Mouse (Mus musculus) MEL (cell line): ENCODE data around the gene Ckap4. TPM values are rescaled to one million over a fixed set of nuclear protein-coding genes. Genes with fewer than 3 reads are reported as not detected.

Source experiments
- DNase-seq: peaks from one replicate; pipeline ENCODE4 v3.0.0; 2011; ENCODE audit warnings: low read depth, low spot score
- H3K27ac ChIP-seq: 2 replicates; pipeline ENCODE4 v1.5.1; 2012; ENCODE audit warnings: low read depth, mild to moderate bottlenecking, control low read depth, low read length, moderate library complexity; ENCODE audit not compliant: control insufficient read depth
- H3K27me3 ChIP-seq, 2 experiments: fragments of 150-350 bp in 1 of 2; sonication (generic) in 1 of 2; 2 replicates each; pipeline ENCODE4 v1.6.1; 2012; ENCODE audit warnings: low read length in 2 of 2, mild to moderate bottlenecking in 2 of 2, improper control_type of control experiment in 1 of 2, moderate library complexity in 1 of 2; ENCODE audit not compliant: insufficient read depth in 2 of 2, control insufficient read depth in 1 of 2
- H3K36me3 ChIP-seq, 2 experiments: 2 replicates each; pipeline ENCODE4 v1.6.1; 2012 to 2014; ENCODE audit warnings: low read length in 2 of 2, improper control_type of control experiment in 1 of 2, inconsistent platforms in 1 of 2, mild to moderate bottlenecking in 1 of 2; ENCODE audit not compliant: insufficient read depth in 2 of 2, control insufficient read depth in 1 of 2
- H3K4me1 ChIP-seq, 2 experiments: fragments of 150-350 bp in 1 of 2; sonication (generic) in 1 of 2; 2 replicates each; pipeline ENCODE4 v1.6.1; 2012; ENCODE audit warnings: low read length in 2 of 2, improper control_type of control experiment in 1 of 2, mild to moderate bottlenecking in 1 of 2; ENCODE audit not compliant: insufficient read depth in 2 of 2, control insufficient read depth in 1 of 2
- H3K4me3 ChIP-seq, 2 experiments: fragments of 150-350 bp in 1 of 2; sonication (generic) in 1 of 2; 2 replicates each; pipeline ENCODE4 v1.5.1; 2012; ENCODE audit warnings: low read depth in 2 of 2, low read length in 2 of 2, mild to moderate bottlenecking in 2 of 2, moderate library complexity in 2 of 2, control low read depth in 1 of 2, improper control_type of control experiment in 1 of 2; ENCODE audit not compliant: control insufficient read depth in 1 of 2, insufficient read depth in 1 of 2
- H3K79me2 ChIP-seq: 2 replicates; pipeline ENCODE4 v1.6.1; 2012; ENCODE audit warnings: mild to moderate bottlenecking, low read length, moderate library complexity; ENCODE audit not compliant: control insufficient read depth, poor library complexity, insufficient read depth
- H3K9ac ChIP-seq: 2 replicates; pipeline ENCODE4 v1.6.1; 2012; ENCODE audit warnings: low read depth, mild to moderate bottlenecking, control low read depth, low read length, moderate library complexity; ENCODE audit not compliant: control insufficient read depth, poor library complexity, severe bottlenecking
- H3K9me3 ChIP-seq: fragments of 150-350 bp; sonication (generic); replicated peaks from 2 replicates; pipeline ENCODE4 v1.6.1; 2012; ENCODE audit warnings: mild to moderate bottlenecking, low read length, improper control_type of control experiment, moderate library complexity; ENCODE audit not compliant: insufficient read depth
- CHD1 ChIP-seq: IDR thresholded peaks from 2 replicates; pipeline ENCODE4 v1.6.1; 2012; ENCODE audit warnings: low read depth, mild to moderate bottlenecking, inconsistent platforms, low read length, improper control_type of control experiment
- CTCF ChIP-seq, 3 experiments: IDR thresholded peaks in 2 of 3; conservative IDR thresholded peaks in 1 of 3; 2 replicates each; pipeline ENCODE4 v1.5.1; 2011 to 2012; ENCODE audit warnings: low read length in 3 of 3, low read depth in 2 of 3, mild to moderate bottlenecking in 2 of 3, improper control_type of control experiment in 1 of 3, inconsistent platforms in 1 of 3, mixed read lengths in 1 of 3, moderate library complexity in 1 of 3; ENCODE audit not compliant: control insufficient read depth in 1 of 3, insufficient read depth in 1 of 3, poor library complexity in 1 of 3, severe bottlenecking in 1 of 3
- E2F4 ChIP-seq: IDR thresholded peaks from 2 replicates; pipeline ENCODE4 v1.6.1; 2011; ENCODE audit warnings: low read depth, low read length, improper control_type of control experiment, borderline replicate concordance
- ELF1 ChIP-seq: IDR thresholded peaks from 2 replicates; pipeline ENCODE4 v1.6.1; 2014; ENCODE audit warnings: low read depth, mild to moderate bottlenecking, inconsistent platforms, low read length, improper control_type of control experiment, moderate library complexity
- EP300 ChIP-seq, 2 experiments: IDR thresholded peaks; 2 replicates each; pipeline ENCODE4 v1.6.1; 2011; ENCODE audit warnings: improper control_type of control experiment in 2 of 2, low read length in 2 of 2, low read depth in 1 of 2, mild to moderate bottlenecking in 1 of 2
- ETS1 ChIP-seq: IDR thresholded peaks from 2 replicates; pipeline ENCODE4 v1.6.1; 2012; ENCODE audit warnings: low read depth, mild to moderate bottlenecking, inconsistent platforms, low read length, improper control_type of control experiment, moderate library complexity
- GATA1 ChIP-seq: IDR thresholded peaks from 2 replicates; pipeline ENCODE4 v1.6.1; 2011; ENCODE audit warnings: low read depth, low read length, improper control_type of control experiment
- JUND ChIP-seq: IDR thresholded peaks from 2 replicates; pipeline ENCODE4 v1.6.1; 2011; ENCODE audit warnings: low read depth, mild to moderate bottlenecking, improper control_type of control experiment, low read length
- KAT2A ChIP-seq: conservative IDR thresholded peaks from 2 replicates; pipeline ENCODE4 v1.6.1; 2012; ENCODE audit warnings: low read depth, low read length, improper control_type of control experiment, inconsistent platforms
- MAFK ChIP-seq: IDR thresholded peaks from 2 replicates; pipeline ENCODE4 v1.6.1; 2011; ENCODE audit warnings: low read depth, mild to moderate bottlenecking, low read length, improper control_type of control experiment, borderline replicate concordance
- MAX ChIP-seq: IDR thresholded peaks from 2 replicates; pipeline ENCODE4 v1.6.1; 2011; ENCODE audit warnings: low read length, improper control_type of control experiment
- MEF2A ChIP-seq: IDR thresholded peaks from 2 replicates; pipeline ENCODE4 v1.6.1; 2014; ENCODE audit warnings: low read depth, mild to moderate bottlenecking, inconsistent platforms, low read length, improper control_type of control experiment; ENCODE audit not compliant: poor library complexity, insufficient replicate concordance, severe bottlenecking; ENCODE audit errors: extremely low read depth
- MXI1 ChIP-seq: IDR thresholded peaks from 2 replicates; pipeline ENCODE4 v1.6.1; 2011; ENCODE audit warnings: mild to moderate bottlenecking, low read depth, low read length, improper control_type of control experiment
- NELFE ChIP-seq: IDR thresholded peaks from 2 replicates; pipeline ENCODE4 v1.6.1; 2011; ENCODE audit warnings: low read depth, low read length, improper control_type of control experiment
- NRF1 ChIP-seq: IDR thresholded peaks from 2 replicates; pipeline ENCODE4 v1.6.1; 2014; ENCODE audit warnings: low read depth, mild to moderate bottlenecking, inconsistent platforms, low read length, improper control_type of control experiment, moderate library complexity; ENCODE audit not compliant: poor library complexity, insufficient read depth, severe bottlenecking
- POLR2AphosphoS2 ChIP-seq: IDR thresholded peaks from 2 replicates; pipeline ENCODE4 v1.6.1; 2011; ENCODE audit warnings: low read length, improper control_type of control experiment
- POLR2AphosphoS5 ChIP-seq: IDR thresholded peaks from 2 replicates; pipeline ENCODE4 v1.6.1; 2012; ENCODE audit warnings: low read depth, borderline replicate concordance, mild to moderate bottlenecking, inconsistent platforms, low read length, moderate library complexity, mixed read lengths
- RCOR1 ChIP-seq: IDR thresholded peaks from 2 replicates; pipeline ENCODE4 v1.6.1; 2012; ENCODE audit warnings: low read depth, mild to moderate bottlenecking, inconsistent platforms, low read length, improper control_type of control experiment
- SIN3A ChIP-seq: IDR thresholded peaks from 2 replicates; pipeline ENCODE4 v1.6.1; 2012; ENCODE audit warnings: low read length, improper control_type of control experiment, inconsistent platforms
- TAL1 ChIP-seq: IDR thresholded peaks from 2 replicates; pipeline ENCODE4 v1.6.1; 2012; ENCODE audit warnings: mild to moderate bottlenecking, inconsistent platforms, low read length, moderate library complexity, mixed read lengths
- TBP ChIP-seq: IDR thresholded peaks from 2 replicates; pipeline ENCODE4 v1.8.0; 2011; ENCODE audit warnings: low read depth, low read length, improper control_type of control experiment
- TCF12 ChIP-seq: IDR thresholded peaks from 2 replicates; pipeline ENCODE4 v1.6.1; 2014; ENCODE audit warnings: low read depth, mild to moderate bottlenecking, inconsistent platforms, low read length, improper control_type of control experiment, moderate library complexity
- USF1 ChIP-seq: IDR thresholded peaks from 2 replicates; pipeline ENCODE4 v1.6.1; 2014; ENCODE audit warnings: low read depth, mild to moderate bottlenecking, inconsistent platforms, low read length, improper control_type of control experiment, moderate library complexity
- ZC3H11A ChIP-seq: IDR thresholded peaks from 2 replicates; pipeline ENCODE4 v1.6.1; 2012; ENCODE audit warnings: low read depth, mild to moderate bottlenecking, inconsistent platforms, low read length, improper control_type of control experiment
- ZKSCAN1 ChIP-seq: IDR thresholded peaks from 2 replicates; pipeline ENCODE4 v1.6.1; 2012; ENCODE audit warnings: low read depth, mild to moderate bottlenecking, inconsistent platforms, low read length, improper control_type of control experiment, moderate library complexity
- ZMIZ1 ChIP-seq: IDR thresholded peaks from 2 replicates; pipeline ENCODE4 v1.6.1; 2012; ENCODE audit warnings: low read depth, mild to moderate bottlenecking, inconsistent platforms, low read length, improper control_type of control experiment, moderate library complexity
- ZNF384 ChIP-seq: IDR thresholded peaks from 2 replicates; pipeline ENCODE4 v1.6.1; 2012; ENCODE audit warnings: low read depth, mild to moderate bottlenecking, inconsistent platforms, low read length, improper control_type of control experiment
- polyA plus RNA-seq, 2 experiments: library from polyadenylated mRNA; stranded (reverse) in 1 of 2; unstranded in 1 of 2; fragments of >175 nt in 1 of 2; fragments of >200 nt in 1 of 2; gene quantifications; 2 replicates each; pipeline versions ENCODE4 v1.2.1 to v1.2.4; 2012; ENCODE audit warnings: low replicate concordance in 2 of 2, low read depth in 1 of 2; ENCODE audit not compliant: insufficient read length in 2 of 2, insufficient read depth in 1 of 2, missing spikeins in 1 of 2
- total RNA-seq: library from RNA; depleted of rRNA; stranded (reverse); fragments of 300-350 nt; gene quantifications from 2 replicates; pipeline ENCODE4 v1.2.3, GENCODE M21; 2012

The Ckap4 gene
- total and polyA plus RNA-seq, 3 experiments: 1.0 to 5.2 TPM; not detected in 1

GRCm38 (mm10) chr10:84573671-84574420 lies 40.0 kb upstream of the Ckap4 start:
- Histone ChIP-seq H3K27me3 (no peaks in the 10 kb centered on the region), H3K9ac (0 out of 2 replicates have a peak overlapping the region, but pooled peaks have one; percentile 27), H3K27ac (peak overlapping the region; percentile 53)
- TF ChIP-seq GATA1 (0 out of 2 replicates have a peak, but pooled peaks have one; percentile 25), NELFE (no peak), ELF1 (no peak), SIN3A (peak; percentile 60), ZNF384 (peak; percentile 93), TAL1 (no peak), EP300 (IDR thresholded peaks at IDR 0.05; ENCODE audit: low read depth in 1 of 2, low read length in 2 of 2) (peak in 1 of 2 experiments; percentile 3; a peak in 1 of 4 replicates), CHD1 (no peak), USF1 (no peak), MEF2A (no peak), MXI1 (peak; percentile 30; the same call in 1 of the 2 replicates), POLR2AphosphoS5 (no peak), ZC3H11A (no peak), CTCF (IDR thresholded peaks at IDR 0.05 in 2 of 3, conservative IDR thresholded peaks at IDR 0.05 in 1 of 3; ENCODE audit: control insufficient read depth in 1 of 3, insufficient read depth in 1 of 3, low read depth in 2 of 3, low read length in 3 of 3, poor library complexity in 1 of 3, severe bottlenecking in 1 of 3) (no peak), RCOR1 (no peak), NRF1 (no peak), ETS1 (peak; percentile 29; the same call in 1 of the 2 replicates), MAFK (no peak), E2F4 (no peak), POLR2AphosphoS2 (no peak), ZMIZ1 (no peak), MAX (no peak), JUND (no peak), TCF12 (no peak), TBP (peak; percentile 26; the same call in 1 of the 2 replicates), ZKSCAN1 (peak; percentile 37; the same call in 1 of the 2 replicates), KAT2A (no peak)
- TF ChIP-seq, all 39 proteins: peak for 8
- Histone ChIP-seq H3K9me3 (no peaks in the 10 kb centered on the region), H3K79me2 (no peaks in the 10 kb centered on the region; the same call in 1 of the 2 replicates), H3K36me3 (peaks cover 0 to 29% of the 10 kb centered on the region in 2 experiments; a peak in 2 of 4 replicates), H3K4me1 (peaks cover 15 to 23% of the 10 kb centered on the region in 2 experiments), H3K4me3 (no peak overlapping the region)
- peak; percentile 76 for DNase-seq
